25 mouse cellular contexts compared by ENCODE assay signal in genomic region chr3:146145501-146145900, GRCm38 (mm10). TPM values are rescaled to one million over a fixed set of nuclear protein-coding genes. Genes with fewer than 3 reads are reported as not detected.
A peak's percentile ranks its signal among the peaks of the same experiment; 100 is the strongest.
DNase-seq lines count a peak whose midpoint lies in the region; ATAC-seq and TF ChIP-seq lines count a peak whose summit lies in the region.
"Had no signal": no experiment of that assay in that cellular context is flagged by ENCODE, and none has a peak within 500 bp of the region (broad histone marks: within the 10 kb centered on the region; RNA-seq: fewer than 3 reads in every experiment).

No protein-coding gene starts in this region.

- no peaks in the 10 kb centered on the region for H3K36me3 ChIP-seq in lung, postnatal 0 days (ENCODE audit: insufficient read depth, low read length)
- no peaks in the 10 kb centered on the region for H3K36me3 ChIP-seq in ES-Bruce4 (ENCODE audit: control insufficient read depth, insufficient read depth, low read length, poor library complexity, severe bottlenecking)
- no peaks in the 10 kb centered on the region for H3K36me3 ChIP-seq in macrophage (ENCODE audit: inconsistent target)
- H3K36me3 ChIP-seq: embryonic facial prominence, embryonic 10.5 days; heart, embryonic 10.5 days; limb, embryonic 12.5 days; liver, embryonic 15.5 days; midbrain, embryonic 13.5 days; neural tube, embryonic 15.5 days had no signal

- no peaks in the 10 kb centered on the region for H3K27me3 ChIP-seq in lung, postnatal 0 days (replicated peaks; ENCODE audit: insufficient read depth, low read length)
- H3K27me3 ChIP-seq in ES-Bruce4 (ENCODE audit: control insufficient read depth, insufficient read depth, low read length, poor library complexity, severe bottlenecking): no peaks in the 10 kb centered on the region

- DNase-seq in lung, postnatal 0 days (ENCODE audit: low spot score): no peak
- DNase-seq in lung, postnatal 4 days: no peak
- no peak for DNase-seq in urinary bladder, adult 2 months (ENCODE audit: low spot score)
- DNase-seq in retina, postnatal 1 day: no peak
- no peak for DNase-seq in adrenal gland, adult (ENCODE audit: inconsistent age in 2 of 2, low spot score in 1 of 2)
- DNase-seq: adrenal gland, adult 2 months; cerebellum, postnatal 25 days; gastrocnemius, postnatal 36 days; heart, postnatal 10 days; kidney, postnatal 14 days; right cerebral cortex, postnatal 4 days; thymus, adult 2 months had no signal

- TF ChIP-seq EP300 in lung, postnatal 0 days (IDR thresholded peaks at IDR 0.05): no peak
- no peak for TF ChIP-seq EP300 in ES-Bruce4 (IDR thresholded peaks at IDR 0.05; ENCODE audit: insufficient read depth, low read depth, low read length)

- peaks cover 5% of the 10 kb centered on the region for H3K79me2 ChIP-seq in macrophage (ENCODE audit: inconsistent target)

- WGBS in lung, postnatal 0 days: 52% methylated on average over 5 of the region's 5 CpGs
- 64% methylated on average over 5 of the region's 5 CpGs for WGBS in macrophage (ENCODE audit: missing documents)

- no peak overlapping the region for H3K9ac ChIP-seq in lung, postnatal 0 days (replicated peaks; ENCODE audit: low read depth)
- no peak overlapping the region for H3K9ac ChIP-seq in ES-Bruce4 (ENCODE audit: low read depth, poor library complexity, severe bottlenecking)
- H3K9ac ChIP-seq: limb, embryonic 12.5 days; liver, embryonic 15.5 days; midbrain, embryonic 13.5 days; neural tube, embryonic 15.5 days had no signal

- no peak overlapping the region for H3K4me2 ChIP-seq in lung, postnatal 0 days (replicated peaks; ENCODE audit: low read depth, low read length)
- H3K4me2 ChIP-seq: limb, embryonic 12.5 days; liver, embryonic 15.5 days; midbrain, embryonic 13.5 days; neural tube, embryonic 15.5 days had no signal

- H3K27ac ChIP-seq in lung, postnatal 0 days (ENCODE audit: low read length): no peak overlapping the region
- no peak overlapping the region for H3K27ac ChIP-seq in ES-Bruce4 (ENCODE audit: insufficient read depth, low read length)
- 0 out of 2 replicates have a peak overlapping the region, but pooled peaks have one; percentile 35 for H3K27ac ChIP-seq in macrophage
- H3K27ac ChIP-seq: embryonic facial prominence, embryonic 10.5 days; heart, embryonic 10.5 days; hindbrain, postnatal 0 days; limb, embryonic 12.5 days; liver, embryonic 15.5 days; midbrain, embryonic 13.5 days; neural tube, embryonic 15.5 days had no signal

- TF ChIP-seq POLR2A in ES-Bruce4 (IDR thresholded peaks at IDR 0.05; ENCODE audit: insufficient read depth, low read length): no peak

- H3K4me3 ChIP-seq in lung, postnatal 0 days (ENCODE audit: low read depth, low read length): no peak overlapping the region
- H3K4me3 ChIP-seq in ES-Bruce4 (ENCODE audit: low read depth, low read length): no peak overlapping the region
- H3K4me3 ChIP-seq in macrophage (ENCODE audit: inconsistent target): no peak overlapping the region
- H3K4me3 ChIP-seq: embryonic facial prominence, embryonic 10.5 days; erythroblast, embryonic 14.5 days; heart, embryonic 10.5 days; limb, embryonic 12.5 days; liver, embryonic 15.5 days; midbrain, embryonic 13.5 days; neural tube, embryonic 15.5 days had no signal

- no peak for ATAC-seq in lung, postnatal 0 days
- ATAC-seq: forebrain, embryonic 14.5 days; hindbrain, postnatal 0 days; midbrain, embryonic 13.5 days had no signal

- H3K4me1 ChIP-seq in lung, postnatal 0 days (ENCODE audit: insufficient read depth, low read depth, low read length): 0 out of 2 replicates have a peak, but pooled peaks cover 4% of the 10 kb centered on the region
- H3K4me1 ChIP-seq in ES-Bruce4 (ENCODE audit: control insufficient read depth, insufficient read depth, low read length): no peaks in the 10 kb centered on the region

- H3K9me3 ChIP-seq in lung, postnatal 0 days (ENCODE audit: low read length): no peaks in the 10 kb centered on the region
- H3K9me3 ChIP-seq in ES-Bruce4 (replicated peaks; ENCODE audit: control insufficient read depth, insufficient read depth, low read length, poor library complexity, severe bottlenecking): no peaks in the 10 kb centered on the region
- H3K9me3 ChIP-seq: heart, embryonic 10.5 days; liver, embryonic 15.5 days; midbrain, embryonic 13.5 days; neural tube, embryonic 15.5 days had no signal

- 0 out of 2 replicates have a peak, but pooled peaks have one; percentile 11 for TF ChIP-seq CTCF in lung, postnatal 0 days (IDR thresholded peaks at IDR 0.05)
- peak; percentile 9 for TF ChIP-seq CTCF in ES-Bruce4 (IDR thresholded peaks at IDR 0.05; ENCODE audit: low read depth, low read length)

RNA-seq across cellular contexts. Expression of gene Mcoln2, which starts 4.1 kb away (rescaled TPM):
- 0.25 and 0.27 TPM in 2 replicates for polyA plus RNA-seq in lung, postnatal 0 days (2015; fragmentation: Nextera tagmentation; extraction: Ambion mirVana)
- polyA plus RNA-seq in ES-Bruce4 (2011; ENCODE audit: insufficient read depth, insufficient read length, low read depth, missing spikeins) (not detected in 2 replicates), macrophage (2018) (49.3 to 81.1 TPM (median 53.6 TPM) in 3 replicates)
- 1,000 to 10,000 TPM in 5 of 26 experiments, 100 to 1,000 TPM in 21; 274 to 1,392 (median 527) TPM for total RNA-seq in macrophage (2018; cell fraction: chromatin; rRNA removed)
- 100 to 1,000 TPM in 14 of 26 experiments, 10 to 100 TPM in 12; 64.0 to 184 (median 105) TPM for total RNA-seq in macrophage (2018; cell fraction: cytosol; rRNA removed)
- total RNA-seq in macrophage (2018; cell fraction: nucleus; rRNA removed): 1,000 to 10,000 TPM in 2 of 26 experiments, 100 to 1,000 TPM in 24; 189 to 1,164 (median 456) TPM
- polyA plus RNA-seq in urinary bladder, adult 2 months (2012; rRNA removed): 1.3 TPM in 2 replicates
- total RNA-seq: adrenal gland, adult 2 months; hindbrain, postnatal 0 days; left cerebral cortex, adult 8-10 months had no signal
- polyA plus RNA-seq: adrenal gland, adult 2 months; erythroblast, embryonic 14.5 days had no signal

RNA-seq across cellular contexts. Expression of gene Mcoln3, which starts 28.3 kb away (rescaled TPM):
- polyA plus RNA-seq in lung, postnatal 0 days (2015; fragmentation: Nextera tagmentation; extraction: Ambion mirVana): 0.52 and 0.55 TPM in 2 replicates
- polyA plus RNA-seq in ES-Bruce4 (2011; ENCODE audit: insufficient read depth, insufficient read length, low read depth, missing spikeins) (13.1 and 15.2 TPM in 2 replicates), macrophage (2018) (38.3 to 114 TPM (median 88.0 TPM) in 3 replicates)
- 10 to 100 TPM; 12.0 to 95.0 (median 30.7) TPM for total RNA-seq in macrophage (2018; cell fraction: chromatin; rRNA removed)
- total RNA-seq in macrophage (2018; cell fraction: cytosol; rRNA removed): 100 to 1,000 TPM in 2 of 26 experiments, 10 to 100 TPM in 24; 10.4 to 108 (median 39.3) TPM
- total RNA-seq in macrophage (2018; cell fraction: nucleus; rRNA removed): 100 to 1,000 TPM in 3 of 26 experiments, 10 to 100 TPM in 23; 12.2 to 121 (median 39.6) TPM
- 0.01 and 0.12 TPM in 2 replicates for polyA plus RNA-seq in urinary bladder, adult 2 months (2012; rRNA removed)
- total RNA-seq: adrenal gland, adult 2 months; gastrocnemius, postnatal 36 days; heart, postnatal 10 days; hindbrain, postnatal 0 days; left cerebral cortex, adult 8-10 months had no signal
- polyA plus RNA-seq: adrenal gland, adult 2 months; erythroblast, embryonic 14.5 days had no signal

RNA-seq across cellular contexts. Expression of gene Wdr63, which starts 37.6 kb away (rescaled TPM):
- 2.7 and 2.9 TPM in 2 replicates for polyA plus RNA-seq in lung, postnatal 0 days (2015; fragmentation: Nextera tagmentation; extraction: Ambion mirVana)
- polyA plus RNA-seq in ES-Bruce4 (2011; ENCODE audit: insufficient read depth, insufficient read length, low read depth, missing spikeins) (not detected in 2 replicates), macrophage (2018) (0.07 to 0.27 TPM (median 0.10 TPM) in 3 replicates)
- 1 to 10 TPM in 9 of 26 experiments, under 1 TPM in 16, not detected in 1; 0.22 to 2.2 (median 0.74) TPM for total RNA-seq in macrophage (2018; cell fraction: chromatin; rRNA removed)
- total RNA-seq in macrophage (2018; cell fraction: cytosol; rRNA removed): under 1 TPM; 0.06 to 0.58 (median 0.14) TPM
- 1 to 10 TPM in 2 of 26 experiments, under 1 TPM in 23, not detected in 1; 0.17 to 1.9 (median 0.45) TPM for total RNA-seq in macrophage (2018; cell fraction: nucleus; rRNA removed)
- 0.15 and 0.25 TPM in 2 replicates for polyA plus RNA-seq in urinary bladder, adult 2 months (2012; rRNA removed)
- total RNA-seq: adrenal gland, adult 2 months; gastrocnemius, postnatal 36 days; heart, postnatal 10 days had no signal
- polyA plus RNA-seq: adrenal gland, adult 2 months; erythroblast, embryonic 14.5 days; limb, embryonic 12.5 days; liver, embryonic 15.5 days; stomach, embryonic 14.5 days had no signal

Comparison
In these comparisons a context has a peak if more than half of its experiments do, and no peak if none do; other contexts are left out.
1. RNA of gene Mcoln2, which starts 4.1 kb away (polyA plus RNA-seq): 49.3 to 81.1 TPM in macrophage; 1.3 TPM in urinary bladder, adult 2 months, 0.25 to 0.27 TPM in lung, postnatal 0 days and not detected in ES-Bruce4; every median in the first group is over 10 times any median in the second.